Mouse (Mus musculus) heart, postnatal 36 days (tissue): ENCODE results near the gene Prkg1. TPM values are rescaled to one million over a fixed set of nuclear protein-coding genes. Genes with fewer than 3 reads are reported as not detected.
"Not testable (repeated sequence)": the region's sequence is repeated elsewhere in the genome, so short reads cannot be mapped to it uniquely, and the experiment has no call there.

ENCODE experiments used
- DNase-seq, 2 experiments: peaks; one replicate each; pipeline ENCODE4 v3.0.0; 2021 to 2022
- intact Hi-C: fragments of 180-260 bp; cut with DNase I; formaldehyde crosslinking; loops from one replicate; pipeline ENCODE4 v1.15.1; 2025
- total RNA-seq, 2 experiments: library from RNA; stranded (reverse); gene quantifications; 2 replicates each; pipeline ENCODE4 v1.2.3; 2021

Prkg1 gene
- total RNA-seq, 2 experiments from 2014 or later, result 12.7 to 13.4 TPM

GRCm38 (mm10) chr19:31471766-31472165 is 293.1 kb downstream of the Prkg1 start:
- peak in 1 of 2 experiments; percentile 5 for DNase-seq

DNA sequence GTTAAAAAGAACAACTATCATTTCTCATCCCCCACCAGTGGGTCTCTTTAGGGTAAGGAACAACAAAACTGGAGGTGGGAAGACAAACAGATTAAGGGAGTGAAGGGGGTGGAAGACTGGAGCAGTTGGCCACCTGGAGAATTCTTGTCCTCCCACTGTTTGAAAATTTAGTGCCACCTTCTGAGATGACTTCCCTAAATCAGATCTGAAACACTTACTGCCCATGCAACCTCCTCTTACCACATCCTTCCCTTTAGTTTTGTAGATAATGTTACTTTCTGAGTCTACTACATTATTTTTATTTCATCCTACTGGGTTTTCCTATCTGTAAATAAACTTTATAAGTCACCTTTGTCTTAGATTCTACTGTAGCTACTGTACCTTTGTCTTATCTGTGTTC is 304.6 kb downstream of the Prkg1 start:
- intact Hi-C loops, result no loop called here
- no peak for DNase-seq

More at GRCm38 (mm10) chr19:31471766-31472165, 293.1 kb downstream of the Prkg1 start:
- intact Hi-C loops, result no loop called here

GRCm38 (mm10) chr19:31444101-31444500 is 320.7 kb downstream of the Prkg1 start:
- intact Hi-C loops, result no loop called here
- no peak for DNase-seq

DNA sequence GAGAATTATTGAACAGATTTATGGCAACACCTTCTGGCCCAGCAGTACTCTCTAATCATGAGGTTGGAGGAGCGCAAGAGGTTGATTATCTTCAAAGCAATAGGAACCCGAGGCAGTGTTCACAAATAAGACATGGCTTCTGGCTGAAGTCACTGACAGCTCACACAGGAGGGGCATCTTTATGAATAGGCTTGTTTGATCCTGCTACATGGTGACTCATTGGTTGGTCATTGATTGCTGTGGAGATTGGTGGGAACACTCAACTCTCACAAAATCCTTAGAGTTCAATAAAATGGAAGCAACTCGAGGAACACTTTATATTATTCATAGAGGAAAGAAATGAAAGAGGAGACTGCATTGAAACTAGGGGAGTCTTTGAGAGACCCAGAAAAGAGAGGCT is 322.5 kb downstream of the Prkg1 start:
- no peak for DNase-seq
- intact Hi-C loops, result no loop called here

- DNase-seq, result no peak
- intact Hi-C loops, result no loop called here
These were observed 331.4 kb downstream of the Prkg1 start for GRCm38 (mm10) chr19:31433446-31433845.

DNA sequence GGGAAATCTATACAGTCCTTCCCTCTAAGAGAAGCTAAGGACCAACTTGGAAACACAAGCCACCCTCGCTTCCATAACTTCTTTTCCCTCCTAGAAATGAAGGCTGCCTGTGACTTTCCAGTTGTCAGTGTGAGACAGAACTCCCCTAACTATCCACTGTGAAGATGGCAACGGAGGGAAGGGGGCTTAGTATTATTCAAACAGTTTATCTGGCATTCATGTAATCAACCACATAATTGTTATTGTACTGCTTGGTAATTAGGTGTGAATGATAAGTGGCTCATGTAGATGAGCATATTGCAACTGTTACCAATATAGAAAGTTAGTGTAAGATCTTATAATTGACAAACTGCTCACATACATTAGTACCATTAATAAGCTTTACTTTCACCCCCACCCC is 333.4 kb downstream of the Prkg1 start:
- intact Hi-C loops, result no loop called here
- DNase-seq, result no peak

DNA sequence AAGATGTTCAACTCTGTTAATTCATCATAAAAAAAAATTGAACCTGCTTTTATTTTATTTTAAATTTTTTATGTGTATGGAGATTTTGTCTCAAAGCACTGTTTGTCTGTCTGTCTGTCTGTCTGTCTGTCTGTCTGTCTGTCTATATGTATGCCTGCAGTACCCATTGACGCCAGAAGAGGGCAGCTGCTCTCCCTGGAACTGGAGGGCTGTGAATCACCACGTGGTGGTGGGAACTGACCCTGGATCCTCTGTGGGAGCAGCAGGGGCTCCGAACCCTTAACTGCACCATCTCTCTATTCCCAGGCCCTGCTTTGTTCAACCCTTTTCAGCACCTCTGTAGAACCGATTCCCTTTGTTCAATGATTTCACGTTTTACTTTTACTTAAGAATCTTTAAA is 338.7 kb downstream of the Prkg1 start:
- intact Hi-C loops, result no loop called here

GRCm38 (mm10) chr19:31425199-31425598 is 339.6 kb downstream of the Prkg1 start:
- no peak for DNase-seq
- intact Hi-C loops, result no loop called here

More for the DNA sequence above, 338.7 kb downstream of the Prkg1 start:
- DNase-seq, result no peak

DNA sequence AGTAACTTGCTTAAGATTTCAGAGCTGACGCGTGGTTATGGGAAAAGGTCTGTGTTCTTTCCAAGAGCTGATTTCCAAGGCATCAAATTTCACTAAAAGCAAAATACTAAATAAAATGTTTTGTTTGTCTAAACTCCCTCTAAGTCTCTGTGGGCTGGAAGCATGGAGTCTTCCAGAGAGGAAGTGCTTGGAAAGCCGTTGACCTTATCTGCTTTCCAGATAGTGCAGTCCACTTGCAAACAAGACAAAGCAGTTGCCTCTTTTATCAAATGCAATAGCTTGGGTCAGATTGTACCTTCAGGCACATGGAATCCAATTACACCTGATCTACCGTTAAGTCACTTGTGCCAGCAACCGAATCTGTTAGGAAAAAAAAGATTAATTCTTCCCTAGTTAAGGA is 340.5 kb downstream of the Prkg1 start:
- intact Hi-C loops, result no loop called here
- no peak for DNase-seq

DNA sequence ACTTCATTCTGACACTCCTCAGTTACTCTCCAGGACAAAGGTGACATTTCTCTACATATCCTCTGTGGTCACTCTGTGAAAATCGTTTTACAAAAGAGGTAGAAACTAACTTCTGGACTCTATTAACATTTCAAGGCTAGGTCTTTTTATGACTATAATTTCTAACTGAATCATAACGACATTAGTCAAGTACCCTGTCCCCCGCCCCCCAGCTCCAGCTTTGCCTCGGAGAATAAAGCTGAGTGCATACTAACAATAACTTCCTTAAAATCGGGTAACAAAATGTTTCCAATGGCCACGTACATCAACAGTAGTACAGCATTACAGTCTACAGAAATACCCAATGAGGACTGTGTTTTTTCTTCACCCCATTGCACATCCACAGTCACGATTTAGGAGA is 351.3 kb downstream of the Prkg1 start:
- DNase-seq, result no peak
- intact Hi-C loops, result no loop called here

- intact Hi-C loops, result no loop called here
- DNase-seq, result no peak
These were observed 368.7 kb downstream of the Prkg1 start for GRCm38 (mm10) chr19:31396096-31396495.

DNA sequence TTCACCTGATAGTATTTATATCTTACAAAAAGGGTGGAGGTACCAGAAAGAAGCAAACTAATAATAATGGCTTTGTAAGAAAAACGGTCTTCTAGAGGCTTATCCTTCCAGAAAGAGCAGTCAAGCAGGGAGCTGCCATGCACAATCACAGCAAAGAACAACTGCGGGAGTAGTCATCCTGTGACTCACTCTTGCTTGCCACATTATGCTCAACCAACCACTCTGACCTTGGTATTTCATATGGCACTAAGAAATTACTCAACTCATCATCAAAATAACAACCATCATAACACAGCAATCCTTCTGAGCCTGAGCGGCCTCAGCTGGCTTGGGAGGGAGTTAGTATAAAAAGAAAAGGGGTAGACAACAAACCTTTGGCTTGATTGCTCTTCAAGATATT is 379.5 kb downstream of the Prkg1 start:
- DNase-seq, result no peak
- intact Hi-C loops, result no loop called here

GRCm38 (mm10) chr19:31383881-31384280 is 381.0 kb downstream of the Prkg1 start:
- peak in 1 of 2 experiments; percentile 6 for DNase-seq
- intact Hi-C loops, result no loop called here

DNA sequence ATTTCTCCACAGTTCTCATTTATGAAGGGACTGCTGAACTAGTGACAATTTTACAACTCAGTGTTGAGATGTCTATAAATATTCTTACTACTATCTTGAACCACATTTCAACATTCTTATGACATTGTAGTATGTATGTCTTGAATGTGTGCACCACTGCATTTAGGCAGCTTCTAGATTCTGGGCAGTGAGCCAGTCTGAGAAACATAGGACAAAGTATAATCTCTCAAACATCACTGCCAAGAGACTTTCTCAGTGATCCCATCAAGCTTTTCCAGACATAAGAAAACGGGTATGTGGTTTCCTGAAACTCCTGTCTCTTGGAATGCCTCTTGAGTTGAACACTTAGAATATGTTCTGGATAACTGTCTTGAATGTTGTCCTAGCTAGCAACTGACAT is 394.7 kb downstream of the Prkg1 start:
- intact Hi-C loops, result no loop called here
- DNase-seq, result no peak

DNA sequence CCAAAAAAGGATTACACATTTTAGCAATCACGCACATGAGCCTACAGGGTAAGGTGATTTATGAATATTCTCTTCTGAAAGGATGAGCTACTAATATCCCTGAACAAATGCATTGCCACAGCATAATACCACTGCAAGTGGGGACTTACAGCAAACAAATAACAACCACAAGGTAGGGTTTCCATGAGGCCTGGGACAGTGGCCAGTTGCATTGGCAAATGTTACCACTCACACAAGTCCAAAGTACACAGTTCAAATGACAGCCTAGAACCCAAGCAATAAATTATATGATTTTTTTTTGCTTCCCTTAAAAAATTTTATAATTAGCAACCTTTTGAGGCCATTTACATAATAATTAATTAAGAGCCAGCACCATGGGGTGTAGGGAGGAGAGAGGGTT is 395.7 kb downstream of the Prkg1 start:
- DNase-seq, result no peak
- intact Hi-C loops, result no loop called here

- DNase-seq, result no peak
- intact Hi-C loops, result no loop called here
These were observed 402.8 kb downstream of the Prkg1 start for GRCm38 (mm10) chr19:31362051-31362450.

DNA sequence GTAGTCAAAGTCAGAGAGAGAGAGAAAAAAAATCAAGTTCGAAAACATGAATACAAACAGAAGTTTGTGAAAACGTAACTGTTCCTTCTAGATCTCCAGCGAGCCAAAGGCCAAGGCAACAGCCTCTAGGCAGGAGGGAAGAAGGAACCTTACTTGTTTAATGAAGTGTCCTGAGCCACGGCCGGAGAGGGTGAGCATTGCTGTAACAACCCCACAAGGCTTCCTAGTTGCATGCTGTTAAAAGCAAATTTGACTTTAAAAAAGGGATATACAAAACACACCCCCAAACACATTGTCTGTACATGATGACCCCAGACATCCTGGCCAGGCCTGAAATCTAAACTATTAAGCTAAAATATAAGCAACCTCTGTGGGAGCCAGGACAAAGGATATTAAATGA is 403.3 kb downstream of the Prkg1 start:
- DNase-seq, result no peak
- intact Hi-C loops, result no loop called here

DNA sequence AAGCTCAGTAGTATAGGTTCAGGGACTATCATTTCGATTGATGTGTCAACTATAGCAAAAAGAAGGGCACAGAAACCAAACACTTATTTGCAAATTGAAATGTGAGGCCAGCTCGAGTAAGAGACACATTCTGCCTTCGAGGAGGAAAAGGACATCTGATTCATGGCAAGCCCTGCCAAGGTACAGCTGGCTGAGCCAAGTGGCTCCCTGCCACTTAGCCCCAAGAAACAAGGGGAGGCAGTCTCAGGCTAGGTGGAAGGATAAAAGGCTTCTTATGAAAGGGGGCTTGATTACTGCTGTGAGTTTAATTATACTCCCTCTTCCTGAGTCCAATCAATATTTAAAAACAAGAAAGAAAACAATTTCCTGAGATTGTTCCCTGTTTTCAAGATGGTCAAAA is 403.7 kb downstream of the Prkg1 start:
- DNase-seq, result peak; percentile 58 to 63
- intact Hi-C loops, result no loop called here

DNA sequence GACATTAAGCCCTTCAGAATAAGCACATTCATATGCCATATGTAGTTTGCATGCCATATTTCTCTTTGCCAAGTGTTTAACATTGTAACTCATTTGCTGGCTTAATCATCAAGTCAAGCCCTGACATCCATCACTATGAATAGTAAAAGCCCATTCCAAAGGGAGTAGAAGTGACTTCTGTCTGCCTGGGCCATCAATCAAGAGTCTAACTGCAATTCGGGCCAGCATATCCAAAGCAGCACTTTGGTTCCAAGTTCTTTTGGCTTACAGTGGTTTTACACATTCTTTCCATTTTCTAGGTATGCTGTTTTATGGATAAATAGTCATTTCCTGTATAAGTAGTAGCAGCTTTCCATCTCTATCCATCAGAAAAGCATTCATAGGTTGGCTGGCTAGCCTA is 409.9 kb downstream of the Prkg1 start:
- intact Hi-C loops, result no loop called here
- DNase-seq, result no peak

GRCm38 (mm10) chr19:31352784-31353183 is 412.0 kb downstream of the Prkg1 start:
- peak in 1 of 2 experiments; percentile 7 for DNase-seq

GRCm38 (mm10) chr19:31351796-31352195 is 413.0 kb downstream of the Prkg1 start:
- no peak for DNase-seq
- intact Hi-C loops, result no loop called here

More at GRCm38 (mm10) chr19:31352784-31353183, 412.0 kb downstream of the Prkg1 start:
- intact Hi-C loops, result not testable (repeated sequence)

- peak; percentile 38 to 42 for DNase-seq
- intact Hi-C loops, result loop anchor here (2.0 to 10.0 kb wide), 4 partner anchors 339 to 497 kb away; no protein-coding TSS in a partner anchor
These were observed 422.7 kb downstream of the Prkg1 start for GRCm38 (mm10) chr19:31342150-31342549.

GRCm38 (mm10) chr19:31340898-31341297 is 423.9 kb downstream of the Prkg1 start:
- DNase-seq, result no peak
- intact Hi-C loops, result loop anchor here (10.0 kb wide), 1 partner anchor 496 kb away; no protein-coding TSS in a partner anchor
